Mouse (Mus musculus): Measurements from ENCODE around the gene Mmd.

DNA sequence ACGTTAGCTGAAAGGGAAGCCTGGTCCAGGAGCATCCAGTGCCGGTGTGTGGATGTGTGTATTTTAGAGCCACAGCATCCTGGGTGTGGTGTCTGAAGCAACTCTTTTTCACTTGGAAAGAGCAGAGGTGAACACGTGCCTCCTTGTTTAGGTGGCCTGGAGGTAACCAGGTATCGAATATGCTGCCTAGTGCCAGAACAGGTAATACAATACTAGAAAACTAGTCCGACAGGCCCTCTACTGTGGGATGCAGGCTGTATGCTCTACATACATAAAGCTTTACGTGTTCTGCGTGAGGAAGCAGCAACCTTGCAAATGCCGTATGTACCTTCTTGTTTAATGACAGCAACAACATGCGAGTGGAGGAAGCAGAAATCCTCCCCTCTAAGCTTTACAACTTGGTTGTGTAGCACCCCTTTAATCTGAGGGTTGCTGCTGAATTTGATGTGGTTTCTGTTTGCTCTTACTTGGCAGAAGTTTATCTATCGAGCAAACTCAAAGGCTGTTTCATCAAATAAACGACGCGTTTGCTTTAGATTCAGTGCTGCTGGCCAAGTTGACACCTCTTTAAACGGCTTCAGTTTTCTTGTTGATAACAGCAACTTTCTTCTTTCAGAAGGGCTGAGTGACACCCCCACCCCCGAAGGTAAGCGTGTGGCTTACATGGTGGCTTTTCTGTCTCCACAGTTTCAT is 7.7 kb downstream of the Mmd start:
- TF ChIP-seq CTCF (IDR thresholded peaks at IDR 0.05; ENCODE audit: low read depth) (no peak), EP300 (IDR thresholded peaks at IDR 0.05; ENCODE audit: low read depth) (no peak)
